Mouse (Mus musculus) bone marrow, adult 2 months (tissue): Measurements from ENCODE around the gene Dennd6a.

ENCODE experiments used
- CTCF ChIP-seq: fragments of 200-500 bp; IDR thresholded peaks from 2 replicates; pipeline ENCODE4 v1.5.1; 2011; ENCODE audit warnings: low read length, control low read depth; ENCODE audit not compliant: control insufficient read depth, insufficient read depth
- POLR2A ChIP-seq: fragments of 200-500 bp; IDR thresholded peaks from 2 replicates; pipeline ENCODE4 v1.6.1; 2011; ENCODE audit warnings: low read depth, mild to moderate bottlenecking, control low read depth, low read length, borderline replicate concordance; ENCODE audit not compliant: control insufficient read depth

DNA sequence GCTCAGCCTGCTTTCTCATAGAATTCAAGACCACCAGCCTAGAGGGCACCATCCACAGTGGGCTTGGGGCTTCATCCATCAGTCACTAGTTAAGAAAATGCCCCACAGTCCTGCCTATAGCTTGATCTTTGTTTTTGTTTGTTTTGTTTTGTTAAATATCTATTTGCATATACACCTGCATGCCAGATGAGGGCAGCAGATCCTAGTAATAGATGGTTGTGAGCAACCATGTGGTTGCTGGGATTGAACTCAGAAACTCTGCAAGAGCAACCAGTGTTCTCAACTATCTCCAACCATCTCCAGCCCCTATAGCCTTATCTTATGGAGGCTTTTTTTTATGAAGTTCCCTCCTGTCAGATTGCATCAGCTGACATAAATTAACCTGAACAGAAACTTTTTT is 78.2 kb downstream of the Dennd6a start:
- TF ChIP-seq CTCF, result no peak
- no peak for TF ChIP-seq POLR2A
